Mouse (Mus musculus) CH12.LX (cell line): ENCODE results near the gene Cers6. TPM values are rescaled to one million over a fixed set of nuclear protein-coding genes. Genes with fewer than 3 reads are reported as not detected.

Experiments used
- DNase-seq: peaks from one replicate; pipeline ENCODE4 v3.0.0-alpha.2; 2013; ENCODE audit errors: extremely low read depth
- H3K27ac ChIP-seq: 2 replicates; pipeline ENCODE4 v1.5.1; 2012; ENCODE audit warnings: low read depth, mild to moderate bottlenecking, control low read depth, moderate library complexity; ENCODE audit not compliant: insufficient read depth
- H3K27me3 ChIP-seq: replicated peaks from 2 replicates; pipeline ENCODE3; 2012; ENCODE audit warnings: inconsistent platforms
- H3K36me3 ChIP-seq, 2 experiments: replicated peaks in 1 of 2; 2 replicates each; pipeline versions ENCODE3 to v1.6.1; 2012; ENCODE audit warnings: inconsistent platforms in 1 of 2, low read length in 1 of 2, mild to moderate bottlenecking in 1 of 2, mixed read lengths in 1 of 2, moderate library complexity in 1 of 2; ENCODE audit not compliant: control insufficient read depth in 1 of 2, insufficient read depth in 1 of 2
- H3K4me1 ChIP-seq, 2 experiments: 2 replicates each; pipeline ENCODE4 v1.6.1; 2012; ENCODE audit warnings: inconsistent platforms in 1 of 2, moderate library complexity in 1 of 2; ENCODE audit not compliant: insufficient read depth in 2 of 2, control insufficient read depth in 1 of 2
- H3K4me2 ChIP-seq: 2 replicates; pipeline ENCODE4 v1.6.1; 2012; ENCODE audit warnings: low read depth, mild to moderate bottlenecking, control low read depth; ENCODE audit not compliant: poor library complexity, insufficient read depth, severe bottlenecking
- H3K4me3 ChIP-seq, 3 experiments: fragments of 150-350 bp in 1 of 3; sonication (generic) in 1 of 3; replicated peaks in 1 of 3; 2 replicates each; pipeline versions ENCODE3 to v1.5.1; 2011 to 2012; ENCODE audit warnings: low read depth in 2 of 3, low read length in 2 of 3, mild to moderate bottlenecking in 2 of 3, moderate library complexity in 2 of 3, control low read depth in 1 of 3, improper control_type of control experiment in 1 of 3, inconsistent platforms in 1 of 3, mixed read lengths in 1 of 3; ENCODE audit not compliant: poor library complexity in 1 of 3
- H3K79me2 ChIP-seq: replicated peaks from 2 replicates; pipeline ENCODE4 v1.6.1; 2012; ENCODE audit warnings: mild to moderate bottlenecking, moderate library complexity; ENCODE audit not compliant: control insufficient read depth, poor library complexity, insufficient read depth, severe bottlenecking; ENCODE audit errors: extremely low read depth
- H3K9ac ChIP-seq: 2 replicates; pipeline ENCODE4 v1.6.1; 2012; ENCODE audit warnings: low read depth, mild to moderate bottlenecking, control low read depth, moderate library complexity; ENCODE audit not compliant: insufficient read depth
- H3K9me3 ChIP-seq: replicated peaks from 2 replicates; pipeline ENCODE3; 2012; ENCODE audit warnings: low read length, inconsistent platforms, mixed read lengths
- BHLHE40 ChIP-seq: IDR thresholded peaks from 2 replicates; pipeline ENCODE4 v1.6.1; 2011; ENCODE audit warnings: mild to moderate bottlenecking, low read depth, low read length, improper control_type of control experiment
- CHD1 ChIP-seq: IDR thresholded peaks from 2 replicates; pipeline ENCODE4 v1.6.1; 2012; ENCODE audit warnings: low read depth, low read length, improper control_type of control experiment, inconsistent platforms
- EP300 ChIP-seq: IDR thresholded peaks from 2 replicates; pipeline ENCODE4 v1.6.1; 2011; ENCODE audit warnings: low read length, improper control_type of control experiment
- ETS1 ChIP-seq: conservative IDR thresholded peaks from 2 replicates; pipeline ENCODE4 v1.6.1; 2012; ENCODE audit warnings: low read depth, mild to moderate bottlenecking, inconsistent platforms, low read length, improper control_type of control experiment, moderate library complexity
- GABPA ChIP-seq: IDR thresholded peaks from 2 replicates; pipeline ENCODE4 v1.6.1; 2012; ENCODE audit warnings: low read depth, low read length, improper control_type of control experiment, inconsistent platforms; ENCODE audit not compliant: insufficient replicate concordance
- JUND ChIP-seq: conservative IDR thresholded peaks from 2 replicates; pipeline ENCODE4 v1.6.1; 2011; ENCODE audit warnings: low read depth, low read length, improper control_type of control experiment
- KAT2A ChIP-seq: IDR thresholded peaks from 2 replicates; pipeline ENCODE4 v1.6.1; 2012; ENCODE audit warnings: low read length, improper control_type of control experiment, inconsistent platforms; ENCODE audit not compliant: insufficient replicate concordance
- MAFK ChIP-seq: IDR thresholded peaks from 2 replicates; pipeline ENCODE4 v1.6.1; 2011; ENCODE audit warnings: low read length, improper control_type of control experiment; ENCODE audit not compliant: insufficient replicate concordance
- MAX ChIP-seq: IDR thresholded peaks from 2 replicates; pipeline ENCODE4 v1.6.1; 2011; ENCODE audit warnings: low read length, improper control_type of control experiment
- MAZ ChIP-seq: IDR thresholded peaks from 2 replicates; pipeline ENCODE4 v1.6.1; 2012; ENCODE audit warnings: low read depth, mild to moderate bottlenecking, inconsistent platforms, low read length, improper control_type of control experiment, moderate library complexity
- MEF2A ChIP-seq: IDR thresholded peaks from 2 replicates; pipeline ENCODE4 v1.6.1; 2014; ENCODE audit warnings: low read depth, mild to moderate bottlenecking, inconsistent platforms, low read length, improper control_type of control experiment, borderline replicate concordance
- NELFE ChIP-seq: IDR thresholded peaks from 2 replicates; pipeline ENCODE4 v1.6.1; 2011; ENCODE audit warnings: low read depth, low read length, improper control_type of control experiment
- NRF1 ChIP-seq: IDR thresholded peaks from 2 replicates; pipeline ENCODE4 v1.6.1; 2014; ENCODE audit warnings: low read depth, mild to moderate bottlenecking, inconsistent platforms, low read length, improper control_type of control experiment, moderate library complexity
- RAD21 ChIP-seq: IDR thresholded peaks from 2 replicates; pipeline ENCODE4 v1.6.1; 2011; ENCODE audit warnings: low read depth, mild to moderate bottlenecking, low read length, improper control_type of control experiment, moderate library complexity
- RCOR1 ChIP-seq: conservative IDR thresholded peaks from 2 replicates; pipeline ENCODE4 v1.6.1; 2012; ENCODE audit warnings: low read depth, mild to moderate bottlenecking, inconsistent platforms, low read length, improper control_type of control experiment
- TCF12 ChIP-seq: IDR thresholded peaks from 2 replicates; pipeline ENCODE4 v1.6.1; 2014; ENCODE audit warnings: low read depth, mild to moderate bottlenecking, inconsistent platforms, low read length, improper control_type of control experiment
- ZC3H11A ChIP-seq: IDR thresholded peaks from 2 replicates; pipeline ENCODE4 v1.6.1; 2012; ENCODE audit warnings: low read depth, mild to moderate bottlenecking, inconsistent platforms, low read length, improper control_type of control experiment
- dilution Hi-C: fragments of 300-500 bp; cut with MboI; formaldehyde crosslinking; loops from 2 replicates; pipeline ENCODE4 v1.14.3; 2020; ENCODE audit warnings: low sequenced_read_pairs; ENCODE audit not compliant: extremely low pct_unique_long_range_greater_than_20kb, extremely low pct_ligation_motif_present
- in situ Hi-C: fragments of 300-500 bp; cut with MboI; formaldehyde crosslinking; loops from 3 replicates; pipeline ENCODE4 v1.14.3; 2019; ENCODE audit warnings: low sequenced_read_pairs, low pct_ligation_motif_present, low pct_unique_long_range_greater_than_20kb, mixed read lengths
- polyA plus RNA-seq: library from polyadenylated mRNA; unstranded; fragments of >175 nt; gene quantifications from 2 replicates; pipeline ENCODE4 v1.2.1, GENCODE M21; 2012; ENCODE audit warnings: low read depth; ENCODE audit not compliant: insufficient read length
- total RNA-seq, 2 experiments: library from RNA; depleted of rRNA; stranded (reverse); fragments of 300-350 nt in 1 of 2; fragments of >200 nt in 1 of 2; gene quantifications; 2 replicates each; pipeline ENCODE4 v1.2.3; 2012 to 2014

The Cers6 gene
- total and polyA plus RNA-seq, 3 experiments, result not detected

GRCm38 (mm10) chr2:68949728-68950127 is 88.5 kb downstream of the Cers6 start:
- no peak overlapping the region for H3K4me3 ChIP-seq

GRCm38 (mm10) chr2:68951706-68952105 is 90.5 kb downstream of the Cers6 start:
- H3K27me3 ChIP-seq, result no peaks in the 10 kb centered on the region
- no peak overlapping the region for H3K27ac ChIP-seq
- no peak overlapping the region for H3K9ac ChIP-seq
- no peaks in the 10 kb centered on the region for H3K79me2 ChIP-seq
- no peak for DNase-seq
- dilution Hi-C loops, result no loop called here
- in situ Hi-C loops, result no loop called here
- H3K4me1 ChIP-seq, result no peaks in the 10 kb centered on the region
- H3K4me3 ChIP-seq, result no peak overlapping the region
- H3K9me3 ChIP-seq, result peaks cover 64% of the 10 kb centered on the region
- H3K36me3 ChIP-seq, result no peaks in the 10 kb centered on the region
- TF ChIP-seq EP300, result no peak
- no peak for TF ChIP-seq TCF12
- no peak for TF ChIP-seq JUND
- no peak for TF ChIP-seq NRF1
- TF ChIP-seq BHLHE40, result no peak
- no peak for TF ChIP-seq NELFE
- TF ChIP-seq MAX, result no peak
- no peak for TF ChIP-seq CHD1
- TF ChIP-seq MAFK, result no peak
- TF ChIP-seq, all 38 proteins: peak for 0
- H3K4me2 ChIP-seq, result no peak overlapping the region

More at GRCm38 (mm10) chr2:68949728-68950127, 88.5 kb downstream of the Cers6 start:
- H3K27ac ChIP-seq, result no peak overlapping the region
- DNase-seq, result no peak
- H3K4me2 ChIP-seq, result no peak overlapping the region
- H3K4me1 ChIP-seq, result no peaks in the 10 kb centered on the region
- H3K79me2 ChIP-seq, result no peaks in the 10 kb centered on the region
- H3K9ac ChIP-seq, result no peak overlapping the region
- H3K9me3 ChIP-seq, result peaks cover 62% of the 10 kb centered on the region
- in situ Hi-C loops (no loop called here), dilution Hi-C loops (no loop called here)
- H3K27me3 ChIP-seq, result no peaks in the 10 kb centered on the region
- TF ChIP-seq BHLHE40 (no peak), TCF12 (no peak), ETS1 (no peak), ZC3H11A (no peak), MAZ (no peak), MEF2A (no peak), CHD1 (no peak), RCOR1 (no peak), RAD21 (no peak), KAT2A (no peak), GABPA (no peak), MAX (no peak)
- H3K36me3 ChIP-seq, result no peaks in the 10 kb centered on the region
